Mouse (Mus musculus): ENCODE data around the gene Caskin1. TPM values are rescaled to one million over a fixed set of nuclear protein-coding genes. Genes with fewer than 3 reads are reported as not detected.

Caskin1 gene
- polyA plus RNA-seq (2012), result 0.09 TPM in 2 replicates

DNA sequence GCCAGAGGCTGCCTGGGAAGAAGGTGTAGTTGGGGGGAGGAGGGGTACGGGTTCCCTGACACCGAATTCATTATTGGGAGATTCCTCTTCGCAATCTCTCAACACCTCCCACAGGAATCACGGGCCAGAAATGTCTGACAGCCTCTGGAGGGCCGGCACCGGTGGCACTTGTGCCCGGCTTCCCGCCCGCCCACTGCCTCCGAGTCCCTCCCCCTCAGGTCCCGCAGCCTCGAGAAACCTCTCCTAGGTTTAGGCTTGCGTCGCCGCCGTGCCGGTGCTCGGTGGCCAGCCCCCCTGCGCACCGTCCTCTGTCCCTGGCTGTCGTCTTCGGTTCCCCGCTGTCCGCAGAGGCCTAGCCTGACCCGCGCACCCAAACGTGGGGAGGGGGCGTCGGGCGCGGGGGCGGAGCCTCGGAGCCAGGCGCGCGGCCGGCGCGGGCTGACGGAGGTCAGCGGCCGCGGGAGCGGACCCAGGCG lies at the start of gene Caskin1:
Gene Caskin1 (plus strand): TSS at position 416 of the 476 bp plus-strand sequence.

DNA sequence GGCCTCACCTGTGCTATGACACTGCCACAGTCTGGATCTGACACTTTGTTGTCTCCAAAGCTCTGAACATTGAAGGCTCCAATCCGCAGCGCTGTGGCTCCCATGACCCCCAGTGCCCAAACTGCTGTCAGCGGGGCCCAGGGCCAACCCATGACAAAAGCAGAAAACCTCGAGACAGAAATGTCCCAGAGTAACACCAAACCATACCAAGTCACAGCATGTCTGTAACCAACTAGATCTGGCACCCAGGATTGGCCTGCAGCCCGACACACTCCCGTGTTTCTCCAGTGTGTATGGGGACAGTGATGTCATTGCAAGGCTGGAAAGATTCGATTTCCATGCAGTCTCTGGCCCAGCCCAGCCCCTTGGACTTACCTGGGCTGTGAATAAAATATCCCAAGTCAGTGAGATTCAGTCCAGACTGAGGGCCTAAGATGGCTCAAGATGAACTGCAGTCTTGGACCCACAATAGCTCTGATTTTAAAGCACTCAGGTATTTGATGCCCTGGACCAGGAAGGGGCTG lies 45.7 kb upstream of the Caskin1 start, which contains the start of gene Dnase1l2:
Gene Dnase1l2 (minus strand): TSS at position 474 of the 524 bp plus-strand sequence.

DNA sequence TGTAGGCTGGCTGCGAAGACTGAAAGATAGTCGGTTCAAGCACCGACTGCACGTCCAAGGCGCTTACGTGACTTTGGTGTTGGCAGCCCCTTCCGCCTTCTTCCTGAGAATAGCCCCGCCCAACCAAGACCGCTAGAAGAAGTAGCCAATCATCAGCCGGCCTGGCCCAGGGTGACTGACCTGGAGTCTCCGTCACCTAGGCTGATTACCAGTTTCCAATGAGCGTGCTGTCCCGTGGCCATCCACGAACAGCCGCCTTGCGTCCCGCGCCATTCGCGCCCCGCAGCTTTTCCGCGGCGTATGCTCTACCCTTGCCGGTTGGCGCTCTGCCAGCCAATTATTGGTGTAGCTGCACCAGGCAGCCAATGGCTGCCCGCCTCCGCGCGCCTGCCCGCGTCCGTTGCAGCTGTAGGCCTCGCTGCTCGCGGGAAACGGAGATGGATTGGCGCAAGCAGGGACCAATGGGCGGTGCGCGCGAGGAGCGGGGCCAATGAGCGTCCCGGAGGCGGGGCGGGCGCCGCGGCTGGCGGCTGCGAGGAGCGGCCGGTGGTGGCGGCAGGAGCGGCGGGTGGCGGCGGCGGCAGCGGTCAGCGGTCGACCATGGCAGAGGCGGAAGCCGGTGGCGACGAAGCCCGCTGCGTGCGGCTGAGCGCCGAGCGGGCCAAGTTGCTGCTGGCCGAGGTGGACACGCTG lies 18.3 kb upstream of the Caskin1 start, which contains the start of the genes E4f1 and Pgp:
Gene E4f1 (minus strand): TSS at position 404 of the 693 bp plus-strand sequence.
Gene Pgp (plus strand): TSS at position 483 of the 693 bp plus-strand sequence.

DNA sequence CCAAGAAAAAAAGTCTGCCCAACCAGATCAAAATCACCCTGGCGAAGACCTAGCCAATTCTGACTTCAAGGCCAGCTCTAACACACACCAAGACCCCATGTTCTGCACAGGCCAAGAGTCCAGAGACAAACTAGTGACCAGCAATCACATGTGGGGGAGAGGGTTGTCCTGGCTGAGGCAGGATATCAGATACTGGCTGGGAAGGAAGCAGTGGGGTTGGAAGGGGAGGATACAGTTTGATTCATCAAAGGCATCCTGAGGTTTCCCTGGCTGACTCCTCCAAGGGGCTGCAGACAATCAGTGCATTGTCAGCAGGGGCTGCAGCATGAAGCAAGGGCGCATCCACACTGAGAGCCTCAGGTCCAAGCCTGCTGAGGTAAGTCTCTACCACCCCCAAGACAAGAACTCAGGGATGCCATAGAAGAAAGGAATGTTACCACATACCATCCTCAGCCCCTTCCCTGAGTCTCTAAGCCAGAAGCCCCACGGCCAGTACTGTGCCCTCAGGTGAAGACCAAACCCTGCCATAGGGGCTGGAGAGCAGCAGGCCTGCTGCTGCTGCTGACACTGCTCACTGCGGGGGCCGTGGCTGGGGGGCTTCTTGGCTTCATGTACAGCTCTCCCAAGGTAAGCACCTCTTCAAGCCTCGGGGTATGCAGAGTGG lies 14.7 kb upstream of the Caskin1 start, which contains the start of gene Bricd5:
Gene Bricd5 (plus strand): TSS at position 273 of the 664 bp plus-strand sequence.

DNA sequence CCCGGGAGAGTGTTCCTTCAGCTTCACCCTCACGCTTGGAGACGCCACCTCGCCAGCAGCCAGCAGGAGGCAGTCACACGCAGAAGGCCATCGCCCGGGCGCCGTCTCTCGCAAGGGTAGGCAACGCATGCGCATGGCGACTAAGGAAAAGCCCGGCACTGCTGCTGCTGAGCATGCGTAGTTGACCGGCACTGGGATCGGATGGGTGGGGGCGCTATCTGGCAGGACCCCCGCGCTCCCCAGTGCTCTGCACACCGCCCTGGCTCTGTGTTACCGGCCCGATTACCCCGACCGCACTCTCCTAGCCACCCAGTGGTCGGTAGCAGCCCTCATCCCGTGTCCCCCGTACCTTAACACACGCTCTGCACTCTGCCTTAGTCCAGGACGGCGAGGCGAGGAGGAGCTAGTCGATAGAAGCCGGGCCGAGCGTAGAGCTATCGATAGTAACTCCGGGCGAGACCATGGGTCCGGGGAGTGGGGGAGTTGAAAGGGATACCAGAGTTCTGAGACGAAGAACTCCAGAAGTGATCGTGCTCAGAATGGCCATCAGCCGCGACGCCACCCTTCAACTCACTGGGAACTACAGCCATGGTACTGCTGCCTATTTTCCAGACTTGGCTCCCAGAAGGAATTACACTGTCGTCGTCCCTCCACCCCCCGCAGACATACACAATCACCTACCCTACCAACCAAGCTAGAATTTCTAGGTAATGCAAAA lies 9.6 kb upstream of the Caskin1 start, which contains the start of gene Mlst8:
Gene Mlst8 (minus strand): TSS at position 416 of the 718 bp plus-strand sequence.

DNA sequence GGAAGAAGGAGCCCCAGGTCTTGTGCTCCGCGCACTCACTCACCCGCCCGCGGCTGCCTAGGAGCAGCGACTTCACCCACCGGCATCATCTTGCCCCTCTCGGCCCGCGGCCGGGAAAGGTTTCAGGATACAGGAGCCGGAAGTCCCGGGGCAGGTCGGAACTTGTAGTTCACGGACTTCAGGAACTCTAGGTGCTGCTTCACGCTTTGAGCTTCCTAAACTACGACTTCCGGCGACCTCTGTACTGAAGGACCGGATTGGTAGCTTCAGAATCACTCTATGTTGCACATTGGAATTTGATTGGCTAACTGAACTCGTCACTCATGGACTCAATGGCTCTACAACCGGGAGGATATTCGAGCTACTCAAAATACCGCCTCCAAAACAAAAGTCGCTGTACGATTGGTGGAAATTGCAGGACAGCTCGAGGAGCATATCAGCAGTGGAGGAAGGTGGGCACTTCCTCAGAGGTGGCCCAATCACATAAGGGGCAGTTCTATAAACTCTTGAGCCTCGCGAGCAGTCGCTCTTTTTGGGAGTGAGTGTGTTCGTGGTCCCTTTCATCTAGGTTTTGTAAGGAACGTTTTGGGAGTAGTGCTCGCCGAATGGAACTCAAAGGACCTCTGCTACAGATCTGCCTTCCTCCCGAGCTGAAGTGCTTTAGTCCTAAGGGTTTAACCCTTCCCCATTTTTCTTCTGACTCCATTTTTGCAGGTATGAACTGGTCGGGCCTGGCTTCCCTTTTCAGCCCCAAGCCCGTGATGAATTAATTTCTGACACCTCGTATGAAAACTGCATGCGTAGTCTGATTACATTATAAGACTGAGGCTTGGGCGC lies 39.5 kb downstream of the Caskin1 start, which contains the start of gene Traf7:
Gene Traf7 (minus strand): TSS at position 216 of the 837 bp plus-strand sequence.

DNA sequence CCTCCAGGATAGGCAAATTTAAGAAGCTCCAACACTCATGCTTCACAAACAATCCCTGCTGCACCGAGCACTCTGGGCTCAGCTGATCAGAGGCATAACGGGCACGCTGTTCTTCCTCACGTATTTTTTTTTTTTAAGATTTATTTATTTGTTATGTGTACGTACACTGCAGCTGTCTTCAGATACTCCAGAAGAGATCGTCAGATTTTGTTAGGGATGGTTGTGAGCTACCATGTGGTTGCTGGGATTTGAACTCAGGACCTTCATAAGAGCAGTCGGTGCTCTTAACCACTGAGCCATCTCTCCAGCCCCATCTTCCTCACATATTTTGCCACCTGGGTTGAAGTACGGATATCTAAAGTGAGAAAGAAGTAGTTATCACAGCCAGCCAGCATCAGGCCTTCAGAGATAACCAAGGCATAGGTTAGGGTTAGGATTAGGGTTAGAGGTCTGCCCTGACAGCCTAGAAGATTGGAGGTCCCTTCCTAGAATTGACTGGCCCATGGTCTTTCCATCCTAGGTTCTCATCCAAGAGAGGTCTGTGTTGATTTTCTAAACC lies 45.8 kb downstream of the Caskin1 start, which contains the start of gene Rab26:
Gene Rab26 (minus strand): TSS at position 51 of the 559 bp plus-strand sequence.

DNA sequence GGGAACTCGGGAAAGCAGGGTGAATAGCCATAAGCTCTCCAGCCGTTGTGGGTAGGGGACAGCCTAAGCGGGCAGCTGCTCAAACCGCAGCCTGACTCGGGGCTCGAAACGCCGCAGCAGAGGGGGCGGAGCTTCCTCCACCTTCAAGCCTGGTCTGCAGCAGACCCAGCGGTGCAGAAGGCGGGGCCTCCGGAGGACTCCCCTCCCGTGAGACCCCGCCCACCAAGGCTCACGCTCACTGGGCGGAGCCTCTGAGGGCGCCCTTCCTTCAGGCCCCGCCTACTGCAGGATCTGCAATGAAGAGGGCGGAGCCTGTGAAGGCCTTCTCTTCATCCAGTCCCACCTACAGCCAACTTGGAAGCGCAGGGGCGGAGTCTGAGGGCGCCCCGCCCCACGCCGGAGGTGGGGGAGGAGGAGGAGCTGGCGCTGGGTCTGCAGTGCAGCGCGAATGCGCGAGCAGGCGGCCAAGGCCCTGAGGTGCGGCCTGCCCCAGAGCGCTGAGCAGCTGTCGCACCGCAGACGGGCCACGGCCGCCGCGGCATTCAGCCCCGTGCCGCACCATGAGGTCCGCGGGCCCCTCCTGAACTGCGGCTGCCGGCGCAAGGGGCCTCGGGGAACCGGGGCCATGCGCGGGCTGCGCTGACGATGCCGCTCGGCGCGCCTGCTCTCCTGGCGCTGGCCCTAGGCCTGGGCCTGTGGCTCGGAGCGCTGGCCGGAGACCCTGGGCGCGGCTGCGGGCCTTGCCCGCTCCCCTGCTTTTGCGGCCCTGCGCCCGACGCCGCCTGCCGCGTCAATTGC lies 61.4 kb downstream of the Caskin1 start, which contains the start of gene Pkd1:
Gene Pkd1 (plus strand): TSS at position 217 of the 798 bp plus-strand sequence.

Other genes with a start within 250 kb of the Caskin1 start
- 12.6 and 17.9 TPM in 2 replicates for gene Ccnf, start 237.1 kb upstream of the Caskin1 start, polyA plus RNA-seq (2012)
- gene Abca17, start 137.5 kb upstream of the Caskin1 start, polyA plus RNA-seq (2012), result not detected in 2 replicates
- 17.2 and 20.4 TPM in 2 replicates for gene Abca3, start 136.7 kb upstream of the Caskin1 start, polyA plus RNA-seq (2012)
- 380 and 417 TPM in 2 replicates for gene Rnps1, start 74.0 kb upstream of the Caskin1 start, polyA plus RNA-seq (2012)
- gene Eci1, start 62.0 kb upstream of the Caskin1 start, polyA plus RNA-seq (2012), result 60.8 and 65.3 TPM in 2 replicates
- 0.14 and 0.30 TPM in 2 replicates for gene Dnase1l2, start 45.5 kb upstream of the Caskin1 start, polyA plus RNA-seq (2012)
- 22.1 and 25.5 TPM in 2 replicates for gene E4f1, start 18.3 kb upstream of the Caskin1 start, polyA plus RNA-seq (2012)
- 40.9 and 49.4 TPM in 2 replicates for gene Pgp, start 18.2 kb upstream of the Caskin1 start, polyA plus RNA-seq (2012)
- gene Bricd5, start 14.7 kb upstream of the Caskin1 start, polyA plus RNA-seq (2012), result 0.47 TPM in 1 of 2 replicates, not detected in the other
- gene Mlst8, start 9.5 kb upstream of the Caskin1 start, polyA plus RNA-seq (2012), result 11.5 and 13.6 TPM in 2 replicates
- gene Traf7, start 39.3 kb downstream of the Caskin1 start, polyA plus RNA-seq (2012), result 245 and 258 TPM in 2 replicates
- 0.11 and 0.31 TPM in 2 replicates for gene Rab26, start 45.6 kb downstream of the Caskin1 start, polyA plus RNA-seq (2012)
- 8.2 and 11.0 TPM in 2 replicates for gene Pkd1, start 61.2 kb downstream of the Caskin1 start, polyA plus RNA-seq (2012)
- 54.9 and 75.1 TPM in 2 replicates for gene Tsc2, start 144.0 kb downstream of the Caskin1 start, polyA plus RNA-seq (2012)
- gene Nthl1, start 144.1 kb downstream of the Caskin1 start, polyA plus RNA-seq (2012), result 13.1 and 14.7 TPM in 2 replicates
- 6.3 and 8.8 TPM in 2 replicates for gene Slc9a3r2, start 161.7 kb downstream of the Caskin1 start, polyA plus RNA-seq (2012)
- gene Npw, start 169.9 kb downstream of the Caskin1 start, polyA plus RNA-seq (2012), result 1.1 and 1.8 TPM in 2 replicates
- gene Zfp598, start 181.1 kb downstream of the Caskin1 start, polyA plus RNA-seq (2012), result 115 and 133 TPM in 2 replicates
- 0.09 and 0.17 TPM in 2 replicates for gene Syngr3, start 201.4 kb downstream of the Caskin1 start, polyA plus RNA-seq (2012)
- gene Gfer, start 207.6 kb downstream of the Caskin1 start, polyA plus RNA-seq (2012), result 83.1 and 98.4 TPM in 2 replicates
- 1.4 and 1.9 TPM in 2 replicates for gene Noxo1, start 207.6 kb downstream of the Caskin1 start, polyA plus RNA-seq (2012)
- gene Tbl3, start 219.1 kb downstream of the Caskin1 start, polyA plus RNA-seq (2012), result 27.5 and 29.5 TPM in 2 replicates
- gene Rnf151, start 229.5 kb downstream of the Caskin1 start, polyA plus RNA-seq (2012), result 0.10 and 0.29 TPM in 2 replicates
- 3,004 and 3,175 TPM in 2 replicates for gene Rps2, start 229.5 kb downstream of the Caskin1 start, polyA plus RNA-seq (2012)
- 406 and 479 TPM in 2 replicates for gene Ndufb10, start 235.9 kb downstream of the Caskin1 start, polyA plus RNA-seq (2012)
- 0.62 and 0.84 TPM in 2 replicates for gene Rpl3l, start 239.2 kb downstream of the Caskin1 start, polyA plus RNA-seq (2012)
- 41.5 and 68.8 TPM in 2 replicates for gene Msrb1, start 248.0 kb downstream of the Caskin1 start, polyA plus RNA-seq (2012)